Mouse (Mus musculus) adipocyte (in vitro differentiated cells): ENCODE data around the gene Gatm.
A peak's percentile ranks its signal among the peaks of the same experiment; 100 is the strongest.

Experiments
- DNase-seq: peaks from one replicate; pipeline ENCODE4 v3.0.0-alpha.2; 2016; ENCODE audit warnings: low spot score

Gene Gatm

GRCm38 (mm10) chr2:122608820-122609219 is 2.3 kb downstream of the Gatm start:
- DNase-seq = no peak

- no peak for DNase-seq
Observed at GRCm38 (mm10) chr2:122605829-122606228, 5.3 kb downstream of the Gatm start.

- DNase-seq = no peak
Observed at GRCm38 (mm10) chr2:122601354-122601753, 9.7 kb downstream of the Gatm start.

GRCm38 (mm10) chr2:122599736-122600135 is 11.4 kb downstream of the Gatm start:
- no peak for DNase-seq

- no peak for DNase-seq
Observed at GRCm38 (mm10) chr2:122595461-122595860, 15.6 kb downstream of the Gatm start.

- DNase-seq = no peak
Observed at GRCm38 (mm10) chr2:122591213-122591612, 19.9 kb downstream of the Gatm start.

- no peak for DNase-seq
Observed at GRCm38 (mm10) chr2:122590351-122590750, 20.8 kb downstream of the Gatm start.

GRCm38 (mm10) chr2:122587861-122588519 is 23.1 kb downstream of the Gatm start:
- DNase-seq = peak; percentile 19

- no peak for DNase-seq
Observed at GRCm38 (mm10) chr2:122586258-122586657, 24.8 kb downstream of the Gatm start.

GRCm38 (mm10) chr2:122582324-122582723 is 28.8 kb downstream of the Gatm start:
- no peak for DNase-seq

- peak; percentile 78 for DNase-seq
Observed at GRCm38 (mm10) chr2:122581361-122582017, 29.6 kb downstream of the Gatm start.

- no peak for DNase-seq
Observed at GRCm38 (mm10) chr2:122580426-122580825, 30.7 kb downstream of the Gatm start.

- DNase-seq = no peak
Observed at GRCm38 (mm10) chr2:122577316-122577715, 33.8 kb downstream of the Gatm start.

GRCm38 (mm10) chr2:122576295-122576694 is 34.8 kb downstream of the Gatm start:
- no peak for DNase-seq

GRCm38 (mm10) chr2:122575470-122575869 is 35.6 kb downstream of the Gatm start:
- DNase-seq = no peak

- no peak for DNase-seq
Observed at GRCm38 (mm10) chr2:122572438-122572837, 38.7 kb downstream of the Gatm start.

- DNase-seq = no peak
Observed at GRCm38 (mm10) chr2:122571326-122571725, 39.8 kb downstream of the Gatm start.

- DNase-seq = no peak
Observed at GRCm38 (mm10) chr2:122570430-122570829, 40.7 kb downstream of the Gatm start.

- peak; percentile 74 for DNase-seq
Observed at GRCm38 (mm10) chr2:122569439-122569838, 41.7 kb downstream of the Gatm start.

GRCm38 (mm10) chr2:122562251-122562650 is 48.9 kb downstream of the Gatm start:
- DNase-seq = no peak

- DNase-seq = no peak
Observed at GRCm38 (mm10) chr2:122561221-122561620, 49.9 kb downstream of the Gatm start.

GRCm38 (mm10) chr2:122558317-122558716 is 52.8 kb downstream of the Gatm start:
- DNase-seq = peak; percentile 57
